Mouse (Mus musculus) left cerebral cortex, postnatal 36 days (tissue): Measurements from ENCODE around the gene Phkg2. TPM values are rescaled to one million over a fixed set of nuclear protein-coding genes. Genes with fewer than 3 reads are reported as not detected.

ENCODE experiments used
- DNase-seq, 2 experiments: peaks; one replicate each; pipeline ENCODE4 v3.0.0; 2021 to 2022; ENCODE audit warnings: low spot score in 2 of 2, mixed read lengths in 1 of 2
- intact Hi-C: fragments of 180-260 bp; cut with DNase I; formaldehyde crosslinking; loops from one replicate; pipeline ENCODE4 v1.15.1; 2025
- total RNA-seq, 2 experiments: library from RNA; stranded (reverse); gene quantifications; 2 replicates each; pipeline ENCODE4 v1.2.3; 2021

The Phkg2 gene
- 10 to 100 TPM; 69.2 to 81.4 TPM for total RNA-seq

- intact Hi-C loops = no loop called here
- DNase-seq = peak; percentile 89 to 91
These were observed at the start of gene Phkg2 for GRCm38 (mm10) chr7:127572895-127573471. Gene Phkg2 (plus strand): TSS chr7:127573340.

- DNase-seq = no peak
- intact Hi-C loops = no loop called here
These were observed 31.5 kb upstream of the Phkg2 start for GRCm38 (mm10) chr7:127541671-127542070.

- intact Hi-C loops = no loop called here
- DNase-seq = no peak
These were observed 23.9 kb upstream of the Phkg2 start for GRCm38 (mm10) chr7:127549116-127549835.

- no peak for DNase-seq
- intact Hi-C loops = no loop called here
These were observed 21.6 kb upstream of the Phkg2 start for GRCm38 (mm10) chr7:127551558-127551957.

GRCm38 (mm10) chr7:127560580-127560979 is 12.6 kb upstream of the Phkg2 start:
- intact Hi-C loops = no loop called here
- no peak for DNase-seq

- DNase-seq = no peak
- intact Hi-C loops = no loop called here
These were observed 11.7 kb upstream of the Phkg2 start, which contains the start of gene Tmem265 for GRCm38 (mm10) chr7:127561340-127561858. Gene Tmem265 (plus strand): TSS chr7:127561390.

GRCm38 (mm10) chr7:127564381-127565150 is 8.6 kb upstream of the Phkg2 start:
- no peak for DNase-seq
- intact Hi-C loops = no loop called here

- DNase-seq = peak in 1 of 2 experiments; percentile 29
- intact Hi-C loops = no loop called here
These were observed 416 bp downstream of the Phkg2 start for GRCm38 (mm10) chr7:127573503-127574008.

- intact Hi-C loops = no loop called here
- DNase-seq = no peak
These were observed 975 bp downstream of the Phkg2 start for GRCm38 (mm10) chr7:127574115-127574514.

- no peak for DNase-seq
- intact Hi-C loops = no loop called here
These were observed 10.1 kb downstream of the Phkg2 start for GRCm38 (mm10) chr7:127583260-127583659.

- no peak for DNase-seq
- intact Hi-C loops = no loop called here
These were observed 11.9 kb downstream of the Phkg2 start for GRCm38 (mm10) chr7:127585031-127585430.

GRCm38 (mm10) chr7:127586149-127586548 is 13.0 kb downstream of the Phkg2 start:
- intact Hi-C loops = no loop called here
- no peak for DNase-seq

GRCm38 (mm10) chr7:127587196-127587595 is 14.1 kb downstream of the Phkg2 start:
- intact Hi-C loops = no loop called here
- no peak for DNase-seq

- intact Hi-C loops = no loop called here
- peak; percentile 93 to 95 for DNase-seq
These were observed 15.1 kb downstream of the Phkg2 start, which contains the start of the genes Ccdc189 and Rnf40 for GRCm38 (mm10) chr7:127588011-127588871. Gene Ccdc189 (minus strand): TSS chr7:127588595. Gene Rnf40 (plus strand): TSS chr7:127588767.

GRCm38 (mm10) chr7:127588901-127589300 is 15.8 kb downstream of the Phkg2 start:
- intact Hi-C loops = no loop called here
- no peak for DNase-seq

GRCm38 (mm10) chr7:127589637-127590036 is 16.5 kb downstream of the Phkg2 start:
- DNase-seq = no peak
- intact Hi-C loops = no loop called here

GRCm38 (mm10) chr7:127591108-127591507 is 18.0 kb downstream of the Phkg2 start:
- intact Hi-C loops = no loop called here
- no peak for DNase-seq

GRCm38 (mm10) chr7:127592575-127592974 is 19.4 kb downstream of the Phkg2 start:
- intact Hi-C loops = no loop called here
- DNase-seq = no peak

- intact Hi-C loops = no loop called here
- no peak for DNase-seq
These were observed 23.6 kb downstream of the Phkg2 start for GRCm38 (mm10) chr7:127596747-127597146.
